Mouse (Mus musculus) CD4-positive, CD25-positive, alpha-beta regulatory T cell, adult 2 months (primary cell): Measurements from ENCODE around the gene Creb5.

Experiments
- DNase-seq: peaks from one replicate; pipeline ENCODE4 v3.0.0-alpha.2; 2012; ENCODE audit warnings: low read depth, low spot score

Creb5 gene

DNA sequence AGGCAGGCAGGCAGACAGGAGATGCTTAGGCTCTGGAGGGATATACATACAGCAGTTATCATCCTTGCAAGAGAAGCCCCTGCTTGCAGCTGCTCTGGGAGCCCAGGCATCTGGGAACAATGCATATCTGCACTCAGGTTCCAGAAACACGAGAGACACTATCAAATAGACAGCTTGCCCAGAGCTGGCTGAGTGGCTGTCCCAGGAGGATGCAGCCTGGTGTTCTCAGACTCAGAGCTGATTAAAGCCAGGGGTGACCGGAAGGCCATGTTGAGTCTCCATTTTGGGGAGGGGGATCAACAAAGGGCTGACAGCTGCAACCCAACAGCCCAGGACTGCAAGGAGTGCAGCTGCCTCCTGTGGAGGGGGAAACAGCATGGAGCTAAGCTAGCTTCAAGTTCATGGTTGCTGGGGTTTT lies 258.4 kb downstream of the Creb5 start:
- DNase-seq = no peak

DNA sequence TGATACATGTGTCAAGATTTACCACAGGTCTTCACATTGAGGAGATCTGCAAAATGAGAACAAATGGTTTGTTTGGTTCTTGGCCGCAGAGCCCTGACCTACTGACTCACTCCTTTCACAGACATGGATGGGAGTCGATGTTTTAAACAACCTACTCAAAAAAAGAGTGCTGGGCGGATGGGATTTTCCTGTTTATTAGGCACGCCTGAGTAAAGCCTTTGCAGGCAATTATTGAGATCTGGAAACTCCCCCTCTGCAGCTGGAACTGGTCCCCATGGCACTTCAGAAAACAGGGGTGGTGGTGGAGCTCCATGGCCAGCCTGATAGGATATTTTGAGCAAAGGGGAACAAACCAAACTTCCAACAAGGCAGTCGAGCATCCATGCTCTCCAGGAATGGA lies 258.9 kb downstream of the Creb5 start:
- no peak for DNase-seq

- no peak for DNase-seq
These were observed 261.2 kb downstream of the Creb5 start for GRCm38 (mm10) chr6:53548236-53548635.

- DNase-seq = no peak
These were observed 262.3 kb downstream of the Creb5 start for GRCm38 (mm10) chr6:53549409-53549808.

GRCm38 (mm10) chr6:53556050-53556449 lies 269.0 kb downstream of the Creb5 start:
- no peak for DNase-seq

DNA sequence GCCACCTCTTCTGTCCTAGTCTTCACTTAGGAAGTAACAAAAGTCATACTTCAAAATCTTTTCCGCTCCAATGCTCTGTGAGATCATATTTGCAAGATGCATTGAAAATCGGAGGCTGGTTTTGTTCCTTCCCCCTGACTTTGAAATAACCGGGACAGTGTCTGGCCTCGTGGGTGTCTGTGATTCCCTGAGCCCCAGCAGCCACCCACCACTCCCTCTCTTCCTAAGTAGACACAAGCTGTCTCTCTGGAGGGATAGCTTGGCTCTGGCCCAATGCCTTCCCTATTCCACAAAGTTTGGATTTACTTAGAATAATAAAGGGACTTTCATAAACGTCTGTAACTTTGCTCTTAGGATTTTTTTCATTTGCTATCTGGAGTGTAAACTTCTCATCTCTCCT lies 273.9 kb downstream of the Creb5 start:
- no peak for DNase-seq

GRCm38 (mm10) chr6:53562586-53562985 lies 275.5 kb downstream of the Creb5 start:
- DNase-seq = no peak

DNA sequence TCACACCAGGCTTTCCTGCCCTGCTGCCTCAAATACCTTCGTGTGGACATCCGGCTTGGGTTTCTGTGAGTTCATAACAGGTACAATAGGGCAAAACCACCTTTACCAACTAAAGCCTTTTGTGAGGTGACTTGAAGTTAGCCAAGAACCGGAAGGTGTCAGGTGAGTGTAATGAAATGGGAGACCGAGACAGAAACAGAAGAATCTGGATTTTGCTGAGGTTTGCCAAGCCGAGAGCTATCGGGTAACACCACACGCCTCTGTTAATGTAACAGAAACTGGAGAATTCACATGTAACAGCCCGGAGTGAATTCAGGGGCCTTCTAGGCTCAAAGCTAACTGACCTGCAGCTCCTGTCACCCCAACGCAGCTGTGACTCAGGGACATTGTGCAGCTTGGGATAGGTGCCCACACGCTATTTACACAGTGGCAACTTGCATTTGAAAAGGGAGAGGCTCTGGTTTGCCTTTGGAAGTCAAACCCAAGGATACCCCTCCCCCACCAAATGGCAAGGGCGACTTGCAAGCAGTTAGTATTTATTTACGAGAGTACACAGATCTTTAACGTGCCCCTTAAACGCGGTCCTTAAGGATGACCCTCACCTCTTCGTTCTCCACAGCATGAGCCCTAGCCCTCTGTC lies 276.6 kb downstream of the Creb5 start:
- DNase-seq = no peak

- no peak for DNase-seq
These were observed 282.4 kb downstream of the Creb5 start for GRCm38 (mm10) chr6:53569436-53569835.

- DNase-seq = no peak
These were observed 283.8 kb downstream of the Creb5 start for GRCm38 (mm10) chr6:53570906-53571305.

DNA sequence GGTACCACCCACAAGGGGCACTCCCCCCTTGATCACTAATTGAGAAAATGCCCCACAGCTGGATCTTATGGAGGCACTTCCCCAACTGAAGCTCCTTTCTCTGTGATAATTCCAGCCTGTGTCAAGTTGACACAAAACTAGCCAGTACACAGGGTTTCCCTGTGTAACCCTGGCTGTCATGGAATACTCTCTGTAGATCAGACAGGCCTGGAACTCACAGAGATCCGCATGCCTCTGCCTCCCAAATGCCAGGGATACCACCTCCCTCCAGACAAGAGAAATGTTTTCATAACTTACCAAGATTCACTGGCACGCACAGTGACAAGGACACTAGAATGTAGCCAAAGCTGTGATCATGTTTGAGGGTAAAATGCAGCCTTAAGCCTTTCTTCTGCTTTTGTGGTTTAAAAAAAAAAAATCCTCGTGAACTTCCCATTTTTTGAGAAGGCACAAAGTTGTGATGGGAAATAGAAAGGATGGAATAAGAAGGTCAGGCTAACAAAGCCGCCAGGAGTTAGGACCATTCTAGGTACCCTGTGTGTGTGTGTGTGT lies 284.6 kb downstream of the Creb5 start:
- no peak for DNase-seq

DNA sequence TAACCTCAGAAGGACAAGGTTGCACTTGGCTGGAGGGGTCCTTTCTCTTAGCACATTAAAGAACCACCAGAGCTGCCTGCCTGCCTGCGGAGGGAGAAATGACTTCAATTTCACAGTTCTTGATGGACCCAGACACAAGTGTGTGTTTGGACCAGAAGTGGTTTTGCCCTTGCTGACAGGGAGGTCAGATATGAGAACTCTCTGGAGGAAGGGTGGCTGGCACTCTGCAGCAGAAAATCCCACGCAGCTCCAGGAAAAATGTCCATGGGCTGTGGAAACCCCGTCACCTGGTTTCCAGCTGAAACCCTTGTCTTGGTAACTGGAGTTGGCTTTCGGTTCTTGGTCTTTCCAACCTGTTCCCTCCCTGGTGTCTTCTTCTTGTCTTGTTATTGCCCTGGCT lies 285.4 kb downstream of the Creb5 start:
- DNase-seq = no peak

- DNase-seq = no peak
These were observed 286.1 kb downstream of the Creb5 start for GRCm38 (mm10) chr6:53572979-53573710.

DNA sequence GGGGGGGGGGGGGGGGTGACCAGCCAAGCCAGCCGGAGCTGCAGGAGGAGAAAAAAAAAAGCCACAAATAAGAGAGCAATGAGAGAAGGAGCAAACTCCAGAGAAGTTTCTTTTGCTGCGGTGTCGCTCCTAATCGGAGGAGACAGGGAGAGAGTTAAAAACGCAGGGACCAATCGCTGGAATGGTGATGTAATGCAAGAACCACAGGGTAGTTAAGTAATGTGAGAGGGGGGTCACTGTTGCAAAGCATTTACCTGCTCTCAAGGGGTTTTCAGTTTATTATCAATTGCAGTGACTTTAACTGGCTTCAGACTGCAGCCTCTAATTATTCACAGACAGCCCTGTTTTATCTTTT lies 286.6 kb downstream of the Creb5 start:
- DNase-seq = no peak

GRCm38 (mm10) chr6:53574097-53574496 lies 287.0 kb downstream of the Creb5 start:
- DNase-seq = no peak

DNA sequence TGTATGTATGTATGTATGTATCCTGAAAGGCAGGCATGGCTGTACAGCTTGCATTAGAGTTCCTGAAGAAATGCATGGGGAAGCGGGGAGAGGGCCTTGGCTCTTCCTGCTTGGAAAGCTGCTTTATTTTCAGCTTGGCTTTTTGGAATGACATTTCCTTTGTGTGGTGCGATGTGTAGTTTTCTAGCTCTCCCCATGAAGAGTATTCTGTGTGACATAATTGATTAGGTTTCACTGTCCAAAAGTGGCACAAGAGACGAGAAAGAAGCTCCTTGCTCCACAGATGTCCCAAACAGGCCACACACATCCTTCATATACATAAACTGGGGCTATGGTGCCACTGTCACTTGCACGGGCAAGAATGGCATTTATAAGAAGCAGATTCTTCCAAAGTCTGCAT lies 288.1 kb downstream of the Creb5 start:
- DNase-seq = no peak

DNA sequence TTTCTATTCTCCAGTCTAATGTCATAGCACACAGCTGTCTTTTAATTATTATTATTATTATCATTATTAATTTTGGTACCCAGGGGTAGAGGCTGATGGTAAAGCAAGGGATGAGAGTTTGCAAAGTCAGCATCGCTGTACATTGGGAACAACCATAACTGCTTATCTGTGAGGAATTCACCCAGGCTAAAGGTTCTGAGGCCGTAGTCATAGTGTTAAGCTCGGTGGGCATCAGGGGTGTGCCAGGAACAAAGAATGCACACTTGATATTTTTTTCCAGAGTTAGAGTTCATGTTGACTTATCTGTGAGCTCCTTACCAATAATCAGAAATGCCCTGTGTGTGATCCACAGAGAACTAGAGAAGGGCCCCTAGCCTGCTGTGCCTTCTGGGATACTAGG lies 288.8 kb downstream of the Creb5 start:
- no peak for DNase-seq

- DNase-seq = no peak
These were observed 289.8 kb downstream of the Creb5 start for GRCm38 (mm10) chr6:53576841-53577240.

DNA sequence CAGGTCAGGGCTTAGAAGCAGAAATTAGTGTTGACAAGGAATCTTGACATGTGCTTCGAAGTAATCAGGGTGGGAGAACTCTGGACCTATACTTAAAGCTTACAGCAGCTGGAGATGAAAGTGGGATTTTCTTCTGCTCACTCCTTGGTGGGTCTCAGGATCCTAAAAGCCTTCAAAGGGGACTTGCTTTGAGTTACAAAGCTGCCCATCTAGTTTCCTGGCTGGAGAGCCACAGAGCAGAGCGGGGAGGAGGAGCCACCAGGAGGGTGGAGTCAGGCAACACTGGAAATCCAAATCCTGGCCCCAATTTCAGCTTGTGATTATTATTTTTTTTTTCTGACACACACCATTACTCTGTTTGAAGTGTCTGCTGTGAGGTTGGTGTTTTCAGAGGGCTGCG lies 290.7 kb downstream of the Creb5 start:
- no peak for DNase-seq

DNA sequence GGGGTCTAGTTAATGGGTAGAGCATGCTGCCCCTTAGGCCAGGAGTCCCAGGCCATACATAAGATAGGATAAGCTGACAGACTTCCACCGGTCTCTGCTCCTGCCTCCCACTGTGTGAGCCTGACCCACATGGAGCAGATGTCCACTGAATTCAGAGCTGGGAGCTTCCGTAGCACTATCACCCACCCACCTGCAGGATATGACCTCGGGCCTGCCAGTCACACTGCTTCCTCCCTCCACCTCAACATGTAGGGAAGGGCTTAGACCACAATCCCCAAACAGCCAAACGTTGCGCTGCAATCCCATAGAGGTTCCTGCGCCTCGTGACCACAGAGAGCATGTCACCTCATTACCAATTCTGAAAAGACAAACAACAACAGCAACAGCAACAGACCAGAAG lies 293.3 kb downstream of the Creb5 start:
- DNase-seq = no peak

DNA sequence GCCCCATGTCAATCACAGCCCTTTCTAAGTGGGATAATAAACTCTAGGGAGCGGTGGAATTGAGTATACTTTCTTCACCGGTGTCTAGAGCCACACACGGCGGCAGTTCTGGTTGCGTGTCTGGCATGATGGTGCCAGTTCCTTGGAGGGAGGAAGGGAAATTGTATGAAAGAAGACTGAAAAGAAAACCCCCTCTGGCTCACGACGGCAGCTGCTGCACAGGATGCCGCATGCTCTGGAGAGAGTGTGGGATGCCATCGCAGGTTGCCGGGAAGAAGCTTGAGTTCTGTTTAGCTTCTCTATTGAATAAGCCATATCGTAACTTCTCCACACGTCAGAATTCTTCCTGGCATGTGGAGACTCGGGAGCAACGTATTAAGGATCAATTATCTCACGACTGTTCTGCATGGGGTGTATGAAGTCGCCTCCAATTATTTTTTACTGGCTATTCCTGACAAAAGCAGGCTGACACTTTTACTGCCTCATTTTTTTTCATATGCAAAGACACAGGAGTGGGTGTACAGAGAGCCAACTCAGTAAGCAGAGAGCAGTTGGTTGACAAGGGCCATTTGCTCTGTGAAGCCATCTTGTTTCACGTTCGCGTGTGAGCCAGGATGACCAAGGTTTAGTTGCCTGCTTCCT lies 296.3 kb downstream of the Creb5 start:
- DNase-seq = no peak

- peak; percentile 34 for DNase-seq
These were observed 297.8 kb downstream of the Creb5 start for GRCm38 (mm10) chr6:53584718-53585405.
